Mouse (Mus musculus) urinary bladder, postnatal 10 days (tissue): ENCODE data around the gene Ppp2r5e.

Experiments used
- DNase-seq: peaks from one replicate; pipeline ENCODE4 v3.0.0; 2022; ENCODE audit warnings: low spot score

Ppp2r5e gene

GRCm38 (mm10) chr12:75577255-75577654 lies 18.8 kb downstream of the Ppp2r5e start:
- no peak for DNase-seq

GRCm38 (mm10) chr12:75572271-75572670 lies 23.8 kb downstream of the Ppp2r5e start:
- DNase-seq, result no peak

- no peak for DNase-seq
Measured at GRCm38 (mm10) chr12:75570138-75570537, 25.9 kb downstream of the Ppp2r5e start.

DNA sequence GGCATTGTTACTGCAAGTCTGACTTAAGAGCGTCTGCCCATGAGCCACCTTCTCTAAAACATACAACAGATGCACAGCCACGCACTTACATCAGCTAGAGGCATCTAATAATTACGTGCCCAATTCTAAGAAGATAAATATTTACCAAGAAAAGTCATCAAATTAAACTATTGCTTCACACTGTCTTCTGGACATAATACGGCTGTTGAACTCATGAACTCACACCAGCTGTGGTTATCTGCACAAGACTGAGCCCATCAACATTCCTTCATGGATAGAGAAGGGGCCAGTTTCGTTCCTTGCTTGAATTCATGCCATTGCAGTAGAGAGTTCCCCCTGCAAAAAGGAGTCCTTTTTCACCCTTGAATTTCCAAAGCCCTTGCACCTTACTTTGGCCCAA lies 28.3 kb downstream of the Ppp2r5e start:
- no peak for DNase-seq

DNA sequence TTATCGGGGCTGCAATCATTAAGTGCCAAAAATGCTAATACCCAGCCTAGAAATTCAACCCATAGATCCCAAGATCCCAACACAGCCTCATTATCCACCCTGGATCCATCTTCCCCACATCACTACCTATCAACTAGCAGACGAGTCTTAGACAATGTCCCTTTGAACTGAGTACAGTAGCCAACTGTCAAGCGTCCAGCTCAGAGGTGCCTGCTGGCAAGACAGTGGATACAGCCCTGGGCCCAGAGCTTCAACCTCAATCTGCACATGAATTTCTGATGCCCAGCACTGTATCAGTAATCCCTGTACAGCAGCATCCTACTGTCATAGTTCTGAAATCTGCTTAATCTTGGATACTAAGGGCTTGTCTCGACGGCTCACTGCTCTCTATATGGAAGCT lies 30.3 kb downstream of the Ppp2r5e start:
- DNase-seq, result no peak

DNA sequence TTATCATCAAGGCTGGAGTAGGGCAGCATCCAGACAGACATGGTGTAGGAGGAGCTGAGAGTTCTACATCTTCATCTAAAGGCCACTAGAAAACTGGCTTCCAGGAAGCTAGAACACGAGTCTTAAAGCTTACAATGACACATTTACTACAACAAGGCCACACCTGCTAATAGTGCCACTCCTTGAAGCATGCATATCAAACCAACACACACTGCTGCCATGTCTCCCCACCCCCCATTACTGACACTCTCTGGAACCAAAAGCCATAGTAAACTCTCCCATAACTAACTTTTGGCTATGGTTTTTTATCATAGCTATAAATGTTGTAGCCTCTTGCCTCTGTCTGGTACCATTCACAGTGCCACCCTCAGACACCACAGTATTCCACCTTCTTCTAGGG lies 31.5 kb downstream of the Ppp2r5e start:
- no peak for DNase-seq

DNA sequence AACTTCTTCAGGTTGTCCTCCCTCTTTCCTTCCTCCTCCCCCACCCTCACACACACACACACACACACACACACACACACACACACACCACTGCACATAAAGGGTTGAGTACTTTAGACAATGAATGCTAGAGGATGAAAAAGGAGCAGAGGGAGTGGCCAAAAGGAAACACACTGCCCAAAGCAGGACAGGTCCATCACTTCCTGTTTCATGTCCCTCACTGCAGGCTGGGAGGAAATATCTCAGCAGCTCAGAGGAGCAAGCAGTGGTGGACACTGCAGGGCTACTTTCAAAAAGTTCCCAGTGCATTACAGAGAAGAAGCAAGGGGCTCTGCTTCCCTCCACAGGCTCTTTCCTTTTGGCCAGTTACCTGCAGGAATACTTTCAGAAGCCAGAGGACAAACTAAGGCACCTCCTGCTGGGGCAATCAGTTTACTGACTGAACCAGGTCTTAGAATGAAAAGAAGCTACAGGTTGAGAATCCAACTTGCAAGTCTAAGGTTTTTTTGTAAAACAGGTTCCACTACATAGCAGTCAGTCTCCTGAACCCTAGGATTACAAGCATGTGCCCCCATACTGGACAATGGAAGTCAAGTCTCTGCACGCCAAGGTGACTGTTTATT lies 32.9 kb downstream of the Ppp2r5e start:
- DNase-seq, result no peak

DNA sequence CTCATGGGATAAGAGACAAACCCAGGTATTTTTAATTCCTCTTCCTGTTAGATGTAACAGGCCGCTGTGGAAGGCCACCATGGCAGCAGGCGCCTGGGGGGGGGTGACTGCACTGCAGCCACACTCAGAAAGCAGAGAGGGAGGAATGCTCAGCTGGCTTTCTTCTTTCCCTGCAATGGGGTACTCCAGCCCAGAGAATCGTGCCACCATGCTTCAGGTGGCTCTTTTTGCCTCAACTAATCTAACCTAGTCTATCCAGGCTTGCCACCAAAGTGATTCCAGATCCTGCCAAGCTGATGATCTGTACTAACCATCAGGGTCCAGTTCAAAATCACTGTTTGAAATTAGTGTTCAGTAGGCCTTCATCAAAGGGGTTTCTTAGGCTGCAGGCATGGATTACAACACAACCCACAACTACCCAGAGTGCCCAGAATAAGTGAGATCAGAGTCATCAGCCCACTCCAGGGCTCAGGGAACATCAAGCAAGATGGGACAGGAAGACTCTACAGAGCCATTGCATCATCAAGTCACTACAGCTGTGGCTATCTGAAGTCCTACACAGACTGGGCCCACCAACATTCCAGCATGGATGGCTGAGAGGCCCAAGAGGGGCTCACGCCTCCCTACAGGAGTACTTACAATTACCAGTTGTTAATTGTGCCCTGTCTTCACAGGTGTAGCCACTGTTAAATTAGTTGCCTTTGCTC lies 35.2 kb downstream of the Ppp2r5e start:
- DNase-seq, result no peak

- no peak for DNase-seq
Measured at GRCm38 (mm10) chr12:75559196-75559595, 36.8 kb downstream of the Ppp2r5e start.

GRCm38 (mm10) chr12:75557813-75558212 lies 38.2 kb downstream of the Ppp2r5e start:
- no peak for DNase-seq

DNA sequence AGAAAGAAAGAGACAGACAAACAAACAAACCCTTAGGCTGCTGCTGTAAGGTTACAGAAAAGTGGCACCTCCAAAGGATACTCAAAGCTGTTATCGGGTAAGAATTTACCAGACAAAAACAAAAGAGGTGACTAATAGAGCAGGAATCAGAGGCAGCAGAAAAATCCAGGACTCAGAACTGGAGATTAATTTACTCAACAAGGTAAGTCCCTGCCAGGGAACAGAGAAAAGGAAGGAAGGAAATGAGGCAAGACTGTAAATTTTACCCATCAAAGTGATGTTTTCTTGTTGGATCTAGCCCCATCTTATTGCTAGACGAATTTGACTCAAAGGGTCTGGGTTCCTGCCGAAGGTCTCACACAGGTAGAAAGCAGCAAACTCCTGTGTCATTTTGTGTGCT lies 41.0 kb downstream of the Ppp2r5e start:
- DNase-seq, result no peak

- no peak for DNase-seq
Measured at GRCm38 (mm10) chr12:75552296-75552695, 43.7 kb downstream of the Ppp2r5e start.

- no peak for DNase-seq
Measured at GRCm38 (mm10) chr12:75551671-75552070, 44.4 kb downstream of the Ppp2r5e start.

- DNase-seq, result no peak
Measured at GRCm38 (mm10) chr12:75548999-75549398, 47.0 kb downstream of the Ppp2r5e start.

GRCm38 (mm10) chr12:75547174-75547573 lies 48.9 kb downstream of the Ppp2r5e start:
- DNase-seq, result no peak

GRCm38 (mm10) chr12:75546241-75546640 lies 49.8 kb downstream of the Ppp2r5e start:
- no peak for DNase-seq

DNA sequence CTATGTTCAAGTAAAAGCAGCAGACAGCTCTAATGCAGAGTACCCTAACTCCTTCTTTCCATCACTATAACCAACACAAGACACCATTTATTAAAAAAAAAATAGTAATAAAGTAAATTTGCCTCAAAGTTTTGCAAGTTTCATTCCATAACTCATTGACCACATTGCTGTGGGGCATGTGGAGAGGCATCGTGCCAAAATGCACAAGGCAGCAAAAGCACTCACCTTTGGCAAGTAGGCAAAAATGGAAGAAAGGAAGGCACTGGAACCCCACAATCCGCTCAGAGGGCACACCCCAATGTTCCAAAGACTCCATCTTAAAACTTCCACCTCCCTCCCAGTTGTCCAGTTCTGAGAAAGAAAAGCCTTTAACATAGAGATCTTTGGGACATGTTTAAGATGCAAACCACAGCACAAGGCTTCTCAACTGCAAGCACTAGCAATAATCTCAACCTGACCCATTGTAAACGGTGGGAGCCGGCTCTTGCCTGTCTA lies 50.6 kb downstream of the Ppp2r5e start:
- DNase-seq, result no peak

DNA sequence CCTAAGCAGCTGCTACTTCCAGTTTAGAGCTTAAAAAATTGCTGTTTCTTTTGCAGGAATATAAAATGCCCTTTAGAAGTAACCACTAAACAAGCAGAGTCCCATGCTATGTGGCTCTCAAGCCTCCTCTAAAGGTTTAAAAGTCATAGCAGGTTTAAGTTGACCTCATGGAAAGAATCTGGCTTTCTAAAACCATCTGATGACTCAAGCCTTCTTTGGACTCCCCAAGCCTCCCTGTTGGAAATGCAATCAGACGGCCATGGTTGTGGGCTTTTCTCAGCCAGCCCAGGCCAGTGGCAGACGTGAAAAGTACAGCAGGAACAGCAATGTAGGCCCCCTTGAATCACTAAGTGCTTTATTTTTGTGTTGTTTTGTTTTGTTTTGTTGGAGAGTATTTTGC lies 51.4 kb downstream of the Ppp2r5e start:
- DNase-seq, result no peak

- no peak for DNase-seq
Measured at GRCm38 (mm10) chr12:75544259-75544658, 51.8 kb downstream of the Ppp2r5e start.

DNA sequence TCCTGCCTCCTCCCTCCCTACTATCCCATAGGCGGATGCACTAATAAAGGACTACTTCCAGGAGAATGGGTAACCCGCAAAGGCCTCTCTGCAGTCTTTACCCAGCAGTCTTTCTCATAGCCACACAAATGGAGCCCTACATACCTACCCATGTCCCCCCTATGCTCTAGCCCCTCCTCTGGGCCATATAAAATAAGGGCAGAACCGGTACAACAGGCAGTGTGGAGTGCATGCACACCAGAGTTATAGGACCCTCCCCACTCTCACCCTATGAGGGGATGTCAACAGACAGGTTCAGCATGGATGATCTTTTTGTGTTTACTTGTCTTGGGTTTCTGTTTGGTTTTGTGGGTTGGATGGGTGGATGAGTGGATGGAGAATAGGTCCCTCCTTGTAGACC lies 52.7 kb downstream of the Ppp2r5e start:
- no peak for DNase-seq

DNA sequence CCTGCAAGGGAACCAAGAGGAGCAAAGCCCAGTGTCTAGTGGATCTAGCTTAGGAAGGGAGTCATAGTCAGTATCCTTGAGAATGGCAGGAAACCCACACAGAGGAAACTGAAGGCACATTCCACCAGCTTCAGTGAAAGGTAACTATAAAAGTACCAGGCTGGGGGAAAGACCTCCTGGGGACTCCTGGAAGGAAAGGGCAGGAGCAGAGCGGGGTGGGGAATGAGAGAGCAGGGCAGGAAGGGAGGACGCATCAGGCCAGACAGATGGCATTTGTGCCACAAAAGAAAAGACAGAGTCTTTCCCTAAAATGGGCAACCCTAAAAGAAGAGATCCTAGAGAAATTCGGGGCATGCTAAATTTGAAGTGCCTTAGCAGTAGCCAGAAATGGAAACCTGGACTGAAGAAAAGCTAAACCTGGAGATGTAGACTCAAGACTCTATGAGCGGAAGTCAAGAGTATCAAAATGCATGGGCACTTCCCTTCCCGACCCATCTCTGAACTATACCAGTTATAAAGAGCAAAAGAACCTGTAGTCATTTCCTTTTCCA lies 55.3 kb downstream of the Ppp2r5e start:
- no peak for DNase-seq

DNA sequence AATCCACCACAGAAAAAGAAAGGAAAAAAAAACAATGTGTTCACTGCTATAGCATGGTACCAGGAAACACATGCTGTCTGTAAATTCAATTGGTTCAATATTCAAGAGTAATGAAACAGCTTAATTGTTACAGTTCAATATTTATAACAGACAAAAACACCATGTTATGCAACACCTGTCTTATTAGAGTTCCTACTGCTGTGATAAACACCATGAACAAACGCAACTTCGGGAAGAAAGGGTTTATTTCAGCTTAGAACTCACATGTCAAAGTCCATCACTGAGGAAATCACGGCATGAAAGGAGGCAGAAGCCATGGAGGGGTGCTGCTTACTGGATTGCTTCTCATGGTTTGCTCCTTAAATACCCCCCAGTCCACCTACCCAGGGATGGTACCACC lies 56.8 kb downstream of the Ppp2r5e start:
- DNase-seq, result no peak

DNA sequence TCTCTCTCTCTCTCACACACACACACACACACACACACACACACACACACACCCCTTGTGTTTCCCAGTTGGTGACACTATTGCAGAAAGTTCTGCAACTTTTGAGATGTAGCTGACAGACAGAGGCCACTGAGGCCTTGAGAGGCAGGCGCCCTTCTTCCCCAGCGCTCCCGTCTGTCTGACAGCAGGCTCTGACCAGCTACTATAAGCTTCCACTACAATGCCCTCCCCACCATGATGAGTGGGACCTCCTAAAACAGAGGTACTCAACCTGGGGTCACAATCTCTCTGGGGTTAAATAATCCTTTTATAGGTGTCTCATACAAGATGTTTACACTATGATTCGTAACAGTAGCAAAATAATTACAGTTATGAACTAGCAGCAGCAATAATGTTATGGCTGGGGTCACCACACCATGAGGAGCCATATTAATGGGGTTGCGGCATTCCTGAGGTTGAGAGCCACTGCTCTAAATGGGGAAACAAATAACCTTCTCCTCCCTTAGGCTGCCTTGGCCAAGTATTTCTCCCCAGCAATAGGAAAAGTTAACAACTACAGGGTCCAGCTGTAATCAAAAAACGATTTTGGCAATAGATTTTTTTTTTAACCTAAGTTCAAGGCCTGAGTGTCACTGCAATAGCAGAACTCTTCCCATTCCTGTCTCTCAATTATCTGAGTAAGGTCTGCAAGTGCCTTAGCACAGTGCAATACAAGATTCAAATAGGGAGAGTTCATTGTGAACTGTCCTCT lies 58.2 kb downstream of the Ppp2r5e start:
- DNase-seq, result no peak
